Mouse (Mus musculus) kidney, adult 8-10 months (tissue): ENCODE results near the gene Lrrc1.
A peak's percentile ranks its signal among the peaks of the same experiment; 100 is the strongest.

ENCODE experiments used
- DNase-seq, 2 experiments: peaks; one replicate each; pipeline ENCODE4 v3.0.0; 2022

Lrrc1 gene

DNA sequence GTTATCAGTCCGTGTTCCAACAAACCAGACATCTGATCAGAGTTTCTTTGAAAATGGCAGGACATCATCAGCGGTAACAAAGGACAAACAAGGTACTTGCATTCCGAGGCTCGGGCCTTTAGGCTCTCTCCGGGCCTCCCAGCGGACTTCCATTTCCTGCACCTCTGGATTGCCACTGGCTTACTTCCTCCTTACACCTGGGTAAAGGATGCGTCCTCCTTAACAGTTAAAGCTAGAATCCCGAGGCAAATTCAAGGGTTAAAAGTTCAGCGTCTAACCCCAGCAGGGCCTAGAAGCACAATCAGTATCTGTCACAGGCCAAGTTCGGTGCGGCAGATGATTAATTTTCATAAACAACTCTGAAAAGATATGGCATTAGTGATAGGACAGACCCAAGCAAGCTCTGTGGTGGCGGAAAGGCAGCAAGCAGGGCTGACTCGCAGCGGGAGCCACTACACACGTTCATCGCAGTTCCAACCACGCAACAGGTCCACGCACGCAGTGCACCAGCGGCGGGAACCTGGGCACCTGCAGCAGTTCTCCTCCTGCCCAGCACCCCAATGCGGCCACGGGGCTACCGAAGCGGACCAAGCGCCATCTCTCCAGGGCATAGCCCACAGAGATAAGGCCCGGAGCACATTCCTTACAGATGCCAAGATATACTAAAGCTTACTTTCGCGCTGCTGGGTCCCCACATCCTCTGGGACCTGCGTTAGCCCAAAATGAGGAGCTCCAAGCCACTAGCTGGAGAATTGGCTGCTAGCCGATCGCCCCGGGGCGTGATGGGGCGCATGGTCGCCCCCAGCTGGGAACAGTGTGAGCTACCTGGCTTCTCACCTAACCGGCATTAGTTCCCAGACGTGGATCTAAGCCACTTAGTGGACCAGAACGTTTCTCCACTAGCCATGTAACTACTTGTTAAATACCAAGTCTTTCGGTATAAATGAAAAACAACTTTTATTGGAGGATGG is 1.0 kb downstream of the Lrrc1 start:
- peak; percentile 72 to 75 for DNase-seq

DNA sequence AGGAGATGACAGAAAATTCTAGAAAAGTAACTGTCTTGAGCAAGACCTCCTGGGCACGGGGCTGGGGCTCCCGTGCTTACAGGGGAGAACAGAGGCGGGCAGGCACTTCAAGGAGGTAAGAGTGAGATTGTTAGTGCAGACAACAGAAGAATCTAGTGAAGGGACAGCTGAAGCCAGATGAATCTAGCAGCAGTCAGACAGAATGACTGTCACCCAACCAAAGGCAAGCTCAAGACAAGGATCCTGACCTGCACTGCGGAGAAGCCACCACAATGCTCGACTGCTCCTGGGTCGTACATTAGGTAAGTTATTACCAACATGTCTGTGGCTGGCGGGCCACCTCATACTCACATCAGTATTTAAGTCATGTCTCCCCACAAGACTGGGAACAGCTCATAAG is 3.1 kb downstream of the Lrrc1 start:
- no peak for DNase-seq

DNA sequence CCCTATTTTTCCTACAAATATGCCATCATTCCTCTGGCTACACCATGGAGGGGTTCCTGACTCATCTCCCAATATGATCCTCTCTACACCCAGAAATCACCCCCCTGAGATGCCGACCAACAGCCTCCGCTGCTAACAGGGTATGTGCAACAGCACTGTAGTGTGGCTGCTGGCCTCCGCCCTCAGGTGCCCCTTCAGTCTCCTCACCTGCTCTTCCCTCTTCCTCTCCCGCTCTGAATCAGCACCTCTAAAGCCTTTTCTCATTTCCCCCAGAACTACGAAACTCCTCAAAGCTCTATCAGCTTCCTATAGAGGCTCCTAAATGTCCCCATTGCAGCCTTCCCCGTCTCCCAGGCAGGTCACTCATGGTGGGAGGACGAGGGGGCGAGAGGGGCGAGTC is 5.4 kb downstream of the Lrrc1 start:
- DNase-seq = no peak

DNA sequence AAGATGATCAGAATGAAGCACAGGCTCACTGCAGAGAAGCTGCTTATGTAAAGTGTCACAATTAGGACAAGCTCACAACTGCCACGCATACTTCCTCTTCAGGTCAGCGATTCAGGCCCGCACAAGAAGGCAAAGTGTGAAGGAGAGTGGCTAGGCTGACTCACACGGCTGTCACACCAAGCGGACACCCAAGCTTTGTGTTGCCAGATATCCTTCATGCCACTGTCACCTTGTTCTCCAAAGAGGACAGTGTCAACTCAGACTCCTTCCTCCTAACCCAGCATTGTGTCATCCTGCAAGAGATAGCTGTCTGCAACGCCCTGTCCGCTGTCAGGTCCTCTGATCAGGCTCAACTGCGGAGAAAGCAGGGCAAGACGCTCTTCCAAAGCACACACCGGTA is 7.3 kb downstream of the Lrrc1 start:
- DNase-seq = no peak

DNA sequence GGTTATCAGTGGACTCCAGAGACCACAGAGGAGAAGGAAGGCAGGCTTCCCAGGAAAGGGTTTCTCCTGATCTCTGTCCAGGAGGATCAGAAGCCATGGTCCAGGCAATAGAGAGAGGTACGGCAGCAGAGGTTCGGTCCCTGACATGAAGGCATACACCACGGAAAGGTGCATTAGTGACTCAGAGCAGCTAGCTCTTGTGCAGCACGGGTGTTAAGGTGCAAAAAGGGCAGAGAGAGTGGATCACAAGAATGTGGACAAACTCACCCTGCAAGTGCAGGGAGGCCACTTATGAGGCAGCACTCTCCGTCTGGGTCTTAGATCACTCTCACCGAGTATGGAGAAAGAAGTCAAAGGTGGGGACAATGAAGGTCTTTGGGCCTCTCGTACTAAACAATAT is 7.8 kb downstream of the Lrrc1 start:
- DNase-seq = no peak

DNA sequence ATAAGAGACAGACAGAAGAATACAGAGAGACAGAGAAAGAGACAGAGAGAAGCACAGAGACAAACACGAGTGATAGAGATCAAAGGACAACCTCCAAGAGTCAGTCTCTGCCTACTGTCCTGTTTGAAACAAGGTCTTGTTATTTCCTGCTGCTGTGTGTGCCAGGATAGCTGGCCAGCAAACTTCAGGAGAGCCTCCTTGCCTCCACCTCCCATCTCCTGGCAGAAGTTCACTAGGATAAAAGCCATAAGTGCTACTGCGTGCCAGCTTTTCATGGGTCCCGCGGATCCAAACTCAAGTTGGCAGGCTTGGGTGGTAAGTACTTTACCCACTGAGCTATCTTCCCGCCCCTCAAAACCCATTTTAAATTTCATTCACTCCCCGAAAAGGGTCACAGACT is 8.4 kb downstream of the Lrrc1 start:
- DNase-seq = peak; percentile 25 to 30

DNA sequence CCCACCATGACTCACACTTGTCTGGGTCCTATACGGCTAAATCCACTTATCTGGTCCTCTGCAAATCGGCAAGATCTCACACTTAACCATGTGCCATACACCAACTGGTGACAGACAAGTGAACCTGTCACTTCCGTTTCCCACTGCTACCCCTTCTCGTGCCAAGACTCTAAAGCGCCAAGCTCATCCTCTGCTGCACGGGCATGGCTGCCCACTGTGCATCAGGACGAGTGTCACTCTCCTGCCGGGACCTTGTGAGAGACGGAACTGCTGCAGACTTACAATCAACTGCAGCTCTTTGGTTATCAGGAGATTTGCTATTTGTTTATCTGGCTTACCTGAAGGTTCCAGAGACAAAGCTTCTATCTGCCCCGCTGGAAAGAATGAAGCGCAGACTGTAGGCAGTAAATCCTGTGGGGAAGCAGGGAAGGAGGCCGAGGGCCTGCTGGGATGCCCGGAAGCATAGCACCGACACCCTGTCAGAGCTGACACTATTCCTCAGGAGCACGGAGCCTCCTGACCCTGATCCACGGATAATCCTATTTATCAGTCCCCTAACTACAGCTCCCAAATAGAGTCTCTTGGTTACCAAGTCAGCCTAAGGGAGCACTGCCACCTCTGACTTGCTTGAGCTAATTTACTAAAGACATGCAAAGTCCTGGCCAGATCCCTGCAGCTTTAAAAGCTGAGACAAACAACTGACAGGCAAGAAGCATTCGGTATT is 9.5 kb downstream of the Lrrc1 start:
- no peak for DNase-seq

DNA sequence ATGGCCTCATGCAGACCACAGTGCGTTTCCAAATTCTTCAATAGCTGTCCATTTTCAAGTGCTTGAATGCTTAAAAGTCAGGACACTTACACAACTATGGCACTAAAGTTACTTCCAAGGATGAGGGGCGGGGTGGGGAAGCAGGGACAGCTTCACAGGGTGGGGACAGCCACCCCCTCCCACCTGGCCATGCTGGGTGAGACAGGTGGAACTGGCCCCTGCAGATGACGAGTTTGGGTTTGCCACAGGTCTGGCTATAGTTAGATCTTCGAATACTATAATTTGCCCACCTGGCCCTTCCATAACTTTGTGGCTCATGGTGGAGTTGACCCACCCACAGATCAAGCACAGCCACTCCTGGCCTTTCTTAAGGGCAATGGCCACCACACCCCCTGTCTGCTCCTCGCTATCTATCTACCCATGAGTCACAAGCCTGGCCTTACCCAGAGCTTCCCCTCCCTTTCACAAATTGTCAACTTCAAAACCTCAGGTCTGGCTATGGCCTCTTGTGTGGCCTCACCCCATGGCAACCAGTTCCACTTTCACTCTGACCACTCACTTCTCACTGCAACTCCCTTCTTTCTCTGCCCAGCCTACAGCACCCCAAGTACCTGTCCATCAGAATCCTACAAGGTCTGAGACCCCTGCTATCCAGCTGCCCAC is 16.2 kb downstream of the Lrrc1 start:
- DNase-seq = no peak

DNA sequence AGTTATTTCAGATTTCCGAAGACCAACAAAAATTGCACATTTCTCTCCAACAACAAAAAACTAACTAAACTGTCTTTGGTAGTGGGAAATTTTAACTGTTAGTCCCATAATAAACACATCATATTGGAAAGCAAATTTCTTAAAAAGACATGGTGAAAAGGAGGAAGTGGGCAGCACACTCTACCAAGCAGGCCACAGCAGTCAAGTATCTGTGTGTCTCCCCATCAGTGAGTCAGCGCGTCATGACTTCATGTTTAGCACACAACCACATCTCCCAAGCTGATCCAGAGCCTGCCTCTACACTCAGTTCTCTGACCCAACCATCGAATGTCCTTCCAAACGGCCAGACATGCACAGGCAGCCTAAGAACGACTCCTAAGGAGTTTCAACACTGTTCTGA is 17.5 kb downstream of the Lrrc1 start:
- no peak for DNase-seq

DNA sequence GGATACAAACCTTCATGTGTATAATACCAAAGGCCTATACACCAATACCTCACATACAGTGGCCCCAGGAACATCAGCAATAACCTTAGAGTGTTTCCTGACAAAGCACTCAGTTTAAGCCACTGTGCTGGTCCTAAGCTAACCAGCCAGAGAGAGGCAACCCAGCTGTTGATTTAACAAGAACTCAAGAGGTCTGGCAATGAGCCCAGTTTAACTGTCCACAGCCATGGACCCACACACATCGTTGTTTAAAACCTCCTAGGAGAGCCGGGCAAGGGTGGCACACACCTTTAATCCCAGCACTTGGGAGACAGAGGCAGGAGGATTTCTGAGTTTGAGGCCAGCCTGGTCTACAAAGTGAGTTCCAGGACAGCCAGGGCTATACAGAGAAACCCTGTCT is 18.0 kb downstream of the Lrrc1 start:
- DNase-seq = peak; percentile 14 to 31

DNA sequence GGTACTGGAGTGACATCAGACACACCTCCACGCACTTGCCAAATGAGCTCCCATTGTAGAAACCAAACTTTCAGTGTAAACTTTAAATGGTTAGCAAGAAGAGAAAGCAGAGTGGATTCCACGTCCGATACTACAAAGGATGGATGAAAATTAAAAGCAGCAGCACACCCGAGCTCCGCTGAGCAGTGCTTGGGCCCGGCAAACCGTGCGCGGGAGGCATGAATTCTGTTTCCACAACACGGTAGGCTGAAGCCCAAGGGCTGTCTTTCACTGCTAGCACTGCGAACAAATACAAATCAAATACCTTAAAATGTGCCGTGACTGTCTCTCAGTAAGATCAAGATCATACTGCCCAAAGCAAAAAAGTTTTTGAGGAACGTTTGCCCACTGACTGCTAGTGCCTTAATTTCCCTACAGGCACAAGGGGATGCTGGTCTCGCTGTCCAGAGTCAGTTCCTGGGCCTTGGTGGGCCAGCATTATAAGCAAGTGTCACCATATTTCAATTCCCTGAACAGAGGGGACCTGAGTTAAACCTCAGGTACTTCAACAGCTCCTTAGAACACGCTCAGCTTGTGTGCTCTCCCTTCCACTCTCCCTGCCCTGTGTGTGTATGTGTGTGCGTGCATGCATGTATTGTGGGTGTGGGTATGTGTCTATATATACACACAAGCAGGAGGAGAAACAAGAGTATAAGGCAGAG is 18.9 kb downstream of the Lrrc1 start:
- no peak for DNase-seq

DNA sequence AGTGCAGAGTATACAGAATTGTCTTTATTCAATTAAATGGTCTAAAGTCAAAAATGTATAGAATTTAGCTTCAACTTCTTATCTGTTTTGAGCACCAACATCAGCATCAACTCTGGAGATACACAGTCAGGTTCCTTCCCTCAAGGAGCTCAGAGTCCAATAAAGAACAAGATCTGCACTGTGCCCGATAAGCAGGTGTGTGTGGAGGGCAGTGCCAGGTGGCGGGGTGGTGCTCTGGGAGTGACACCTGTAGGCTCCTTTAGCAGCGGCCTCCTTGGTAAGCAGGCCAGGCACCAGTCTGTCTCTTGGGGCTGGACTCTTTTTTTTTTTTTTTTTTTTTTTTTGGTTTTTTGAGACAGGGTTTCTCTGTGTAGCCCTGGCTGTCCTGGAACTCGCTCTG is 20.9 kb downstream of the Lrrc1 start:
- DNase-seq = no peak

DNA sequence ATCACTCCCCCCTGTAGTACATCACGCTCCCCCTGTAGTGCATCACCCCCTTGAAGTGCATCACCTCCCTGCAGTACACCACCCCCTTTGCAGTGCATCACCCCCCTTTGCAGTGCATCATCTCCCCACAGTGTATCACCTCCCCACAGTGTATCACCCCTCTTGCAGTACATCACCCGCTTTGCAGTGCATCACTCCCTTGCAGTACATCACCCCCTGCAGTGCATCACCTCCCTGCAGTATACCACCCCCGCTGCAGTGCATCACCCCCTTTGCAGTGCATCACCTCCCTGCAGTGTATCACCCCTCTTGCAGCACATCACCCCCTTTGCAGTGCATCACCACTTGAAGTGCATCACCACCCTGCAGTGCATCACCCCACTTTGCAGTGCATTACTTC is 22.2 kb downstream of the Lrrc1 start:
- no peak for DNase-seq

DNA sequence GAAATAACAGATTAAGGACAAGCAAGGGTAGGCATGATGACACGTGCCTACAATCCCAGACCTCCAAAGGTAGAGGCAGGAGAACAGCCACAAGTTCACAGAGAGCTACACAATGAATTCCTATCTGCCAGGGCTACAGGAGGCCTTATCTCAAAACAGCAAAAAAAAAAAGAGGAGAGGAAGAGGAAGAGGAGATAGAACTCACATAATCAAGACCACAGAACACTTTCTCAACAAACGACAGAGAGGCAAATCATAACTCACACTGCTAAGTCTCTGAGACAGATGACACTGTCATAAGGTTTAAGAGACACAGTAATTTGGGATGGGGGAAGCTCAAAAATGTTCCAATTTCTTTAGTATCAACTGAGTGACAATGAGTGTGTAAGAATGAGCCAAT is 25.5 kb downstream of the Lrrc1 start:
- DNase-seq = no peak

DNA sequence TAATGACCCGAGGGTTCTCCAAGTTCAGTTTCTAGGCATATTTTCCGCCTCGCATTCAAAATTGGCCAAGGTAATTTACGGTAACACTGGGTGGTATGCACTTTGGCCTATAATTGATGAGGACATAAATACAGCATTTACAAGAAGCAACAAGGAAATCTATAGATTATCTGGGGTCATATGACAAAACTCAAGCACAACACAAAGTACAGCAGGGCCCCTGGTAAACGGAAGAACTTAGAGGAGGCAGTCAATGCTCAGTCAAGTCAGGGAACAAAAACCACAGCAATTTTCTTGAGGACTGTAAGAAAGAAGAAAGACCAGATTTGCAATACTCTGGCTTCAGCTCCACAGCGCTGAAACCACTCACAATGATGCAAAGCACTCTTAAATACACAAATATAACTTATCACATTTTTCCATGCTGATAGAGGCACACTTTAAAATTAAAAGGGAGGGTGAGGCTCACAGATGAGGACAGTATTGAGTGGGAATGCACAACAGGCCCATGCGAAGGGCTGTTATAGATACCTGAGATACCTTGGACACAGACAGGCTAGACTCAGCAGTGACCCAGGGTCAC is 27.8 kb downstream of the Lrrc1 start:
- DNase-seq = no peak

DNA sequence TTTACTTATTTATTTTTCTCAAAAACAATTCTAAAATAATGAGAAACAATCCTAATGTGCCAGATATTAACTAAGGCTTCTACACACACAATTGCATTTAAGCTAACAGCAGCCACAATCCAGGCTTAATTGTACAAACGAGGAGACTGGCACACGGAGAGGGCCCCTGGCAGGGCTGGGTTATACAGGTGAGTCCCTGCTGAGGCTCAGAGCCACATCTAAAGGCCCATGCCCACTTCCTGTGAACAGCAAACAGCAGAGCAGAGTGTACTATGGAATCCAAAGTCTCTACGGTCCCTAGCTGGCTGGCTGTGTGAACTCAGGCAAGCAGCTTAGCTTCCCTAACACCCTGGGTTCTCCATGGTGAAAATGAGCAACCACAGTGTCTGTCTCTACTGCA is 30.8 kb downstream of the Lrrc1 start:
- no peak for DNase-seq

DNA sequence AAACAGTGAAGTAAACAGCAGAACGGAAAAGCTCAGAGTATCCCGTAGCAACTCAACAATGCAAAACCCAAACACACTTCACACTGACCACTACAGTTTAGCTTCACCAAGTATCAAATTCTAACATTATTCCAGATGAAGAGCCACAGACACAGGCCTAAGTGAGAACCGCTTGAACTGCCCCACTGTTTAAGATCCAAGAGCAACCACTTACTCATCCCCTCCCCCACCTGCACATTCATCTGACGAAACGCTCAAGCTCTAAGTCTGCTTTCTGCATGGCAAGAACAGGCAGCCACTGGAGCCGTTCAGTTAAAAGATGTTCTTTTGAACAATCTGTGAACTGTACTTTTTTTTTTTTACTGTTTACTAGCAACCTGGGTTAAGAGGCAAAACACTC is 32.5 kb downstream of the Lrrc1 start:
- no peak for DNase-seq

DNA sequence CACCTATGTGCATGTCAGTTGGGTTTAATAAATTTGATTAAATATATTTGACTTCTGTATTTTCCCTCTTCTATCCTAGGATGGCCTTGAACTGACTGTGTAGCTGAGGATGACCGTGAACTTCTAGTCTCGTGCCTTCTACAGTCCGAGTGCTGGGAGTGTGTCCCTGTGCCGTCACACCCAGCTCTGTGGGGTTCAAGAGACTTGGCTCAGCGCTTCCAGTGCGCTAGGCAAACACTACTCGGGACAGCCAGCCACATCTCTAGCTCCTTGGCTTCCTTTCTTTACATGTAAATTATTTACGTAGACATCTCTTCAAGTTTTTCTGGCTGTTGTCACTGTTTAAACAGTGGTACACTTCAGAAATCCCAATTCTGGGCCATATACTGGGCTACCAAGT is 34.1 kb downstream of the Lrrc1 start:
- no peak for DNase-seq

DNA sequence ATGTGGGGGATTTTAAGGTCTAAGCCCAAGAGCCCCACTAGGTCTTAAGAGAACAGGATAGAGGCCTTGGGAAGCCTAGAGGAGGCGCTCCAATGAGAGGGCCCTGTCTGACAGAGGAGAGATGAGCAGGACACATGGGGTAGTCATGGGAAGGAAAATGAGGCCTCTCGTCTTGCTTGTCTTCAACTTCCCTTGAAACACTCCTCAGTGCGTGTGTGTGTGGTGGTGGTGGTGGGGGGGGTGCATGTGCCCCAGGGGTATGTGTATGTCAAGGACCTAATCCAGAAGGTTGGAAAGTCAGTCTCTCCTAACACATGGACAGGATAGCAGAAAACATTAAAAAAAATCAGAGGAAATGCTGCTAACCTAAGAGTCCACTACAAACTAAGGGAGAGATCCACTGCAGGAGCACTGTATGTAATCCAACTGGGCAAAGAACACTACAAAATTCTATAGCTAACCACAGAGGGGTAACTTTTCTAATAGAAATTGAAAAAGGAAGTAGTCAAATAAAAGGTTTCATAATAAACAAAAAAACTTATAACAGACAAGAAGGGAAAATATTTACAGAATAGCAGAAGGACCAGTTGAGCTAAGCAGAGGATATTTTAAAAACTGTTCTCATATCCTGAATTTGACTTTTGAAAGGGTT is 36.8 kb downstream of the Lrrc1 start:
- no peak for DNase-seq

DNA sequence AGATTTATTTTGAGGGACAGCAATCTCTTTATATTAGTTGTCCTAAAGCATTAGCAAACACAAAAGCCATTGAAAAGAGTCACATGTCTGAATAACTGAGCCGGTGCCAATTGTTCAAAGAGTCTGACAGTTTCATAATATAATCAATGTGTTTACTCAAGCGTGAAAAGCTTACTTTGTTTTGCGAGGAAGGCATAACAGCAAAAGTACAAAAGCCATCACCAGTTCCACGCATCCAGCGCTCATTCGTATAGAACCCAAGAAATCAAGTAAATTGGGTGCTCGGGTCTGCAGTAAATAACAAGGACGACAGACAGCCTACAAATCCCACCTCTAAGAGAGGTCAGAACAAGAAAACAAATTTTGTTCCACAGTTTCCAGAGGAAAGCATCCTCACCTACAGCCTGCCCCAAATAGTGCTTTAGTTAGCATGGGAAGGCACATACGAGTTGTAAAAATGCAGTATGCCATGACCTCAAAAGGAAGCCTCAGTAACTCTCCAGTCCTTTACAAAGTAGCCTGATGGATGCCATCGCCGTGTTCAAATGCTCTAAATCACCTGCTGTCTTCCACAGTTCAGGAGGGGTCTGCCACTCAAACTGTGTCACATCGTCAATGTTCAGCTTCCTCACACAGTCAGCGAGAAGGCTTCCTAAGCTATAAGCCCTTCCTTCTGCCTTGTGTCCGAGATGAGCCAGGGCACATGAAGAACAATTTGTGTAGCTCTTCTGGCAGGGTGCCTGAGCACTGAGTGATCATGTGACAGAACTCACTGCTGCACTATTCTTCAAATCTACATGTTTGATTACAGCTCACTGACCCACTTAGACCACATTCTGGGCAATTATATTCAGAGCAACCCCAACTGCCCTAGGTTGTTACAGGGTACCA is 41.9 kb downstream of the Lrrc1 start:
- peak in 1 of 2 experiments; percentile 59 for DNase-seq

DNA sequence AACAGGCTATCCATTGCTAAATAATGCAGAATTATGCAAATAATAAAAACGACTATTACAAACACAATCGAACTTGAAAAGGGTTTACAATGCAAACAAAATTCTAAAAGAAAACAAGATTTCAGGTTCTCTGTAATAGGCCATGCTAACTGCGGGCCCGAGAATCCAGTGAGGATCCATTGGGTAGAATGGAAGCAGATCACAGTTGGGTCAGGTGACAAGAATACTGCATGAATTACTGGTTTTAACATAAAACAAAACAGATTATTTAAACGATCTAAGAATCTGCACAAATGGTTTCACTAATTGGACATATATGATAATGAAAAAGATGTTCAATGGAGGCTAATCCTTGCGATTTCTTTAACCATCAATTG is 42.5 kb downstream of the Lrrc1 start:
- DNase-seq = no peak
